Mouse (Mus musculus): ENCODE data around the gene Tmem100.

DNA sequence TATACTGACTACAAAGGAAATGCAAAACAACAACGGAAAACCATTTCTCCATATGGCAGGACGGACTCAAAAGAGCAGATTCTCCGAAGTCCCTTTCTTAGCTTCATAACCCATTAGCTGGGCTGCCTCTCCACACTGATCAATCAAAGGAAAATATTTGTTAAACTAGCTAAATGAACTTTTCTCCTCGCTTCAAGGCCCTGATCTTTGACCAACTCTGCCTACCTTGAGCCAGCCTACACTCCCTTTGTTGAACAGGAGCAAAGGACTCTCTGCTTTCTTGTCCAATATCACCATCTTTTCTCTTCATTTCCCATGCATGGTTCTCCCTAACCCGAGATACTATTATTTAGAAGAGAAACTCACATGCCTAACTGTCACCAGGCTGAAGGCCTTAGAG, 34.6 kb upstream of the Tmem100 start:
- no peak for TF ChIP-seq POLR2A (IDR thresholded peaks at IDR 0.05; ENCODE audit: low read depth, low read length)
- no peak for TF ChIP-seq CTCF (IDR thresholded peaks at IDR 0.05; ENCODE audit: extremely low read depth, insufficient read length, insufficient replicate concordance, low read depth, low read length)
